Mouse (Mus musculus) CH12.LX (cell line): Measurements from ENCODE around the gene Bpifa1. TPM values are rescaled to one million over a fixed set of nuclear protein-coding genes. Genes with fewer than 3 reads are reported as not detected.
"Not testable (repeated sequence)": the region's sequence is repeated elsewhere in the genome, so short reads cannot be mapped to it uniquely, and the experiment has no call there.

ENCODE experiments used
- DNase-seq: peaks from one replicate; pipeline ENCODE4 v3.0.0-alpha.2; 2013; ENCODE audit errors: extremely low read depth
- H3K27ac ChIP-seq: 2 replicates; pipeline ENCODE4 v1.5.1; 2012; ENCODE audit warnings: low read depth, mild to moderate bottlenecking, control low read depth, moderate library complexity; ENCODE audit not compliant: insufficient read depth
- H3K27me3 ChIP-seq: replicated peaks from 2 replicates; pipeline ENCODE3; 2012; ENCODE audit warnings: inconsistent platforms
- H3K36me3 ChIP-seq, 2 experiments: replicated peaks in 1 of 2; 2 replicates each; pipeline versions ENCODE3 to v1.6.1; 2012; ENCODE audit warnings: inconsistent platforms in 1 of 2, low read length in 1 of 2, mild to moderate bottlenecking in 1 of 2, mixed read lengths in 1 of 2, moderate library complexity in 1 of 2; ENCODE audit not compliant: control insufficient read depth in 1 of 2, insufficient read depth in 1 of 2
- H3K4me1 ChIP-seq, 2 experiments: 2 replicates each; pipeline ENCODE4 v1.6.1; 2012; ENCODE audit warnings: inconsistent platforms in 1 of 2, moderate library complexity in 1 of 2; ENCODE audit not compliant: insufficient read depth in 2 of 2, control insufficient read depth in 1 of 2
- H3K4me2 ChIP-seq: 2 replicates; pipeline ENCODE4 v1.6.1; 2012; ENCODE audit warnings: low read depth, mild to moderate bottlenecking, control low read depth; ENCODE audit not compliant: poor library complexity, insufficient read depth, severe bottlenecking
- H3K4me3 ChIP-seq, 3 experiments: fragments of 150-350 bp in 1 of 3; sonication (generic) in 1 of 3; replicated peaks in 1 of 3; 2 replicates each; pipeline versions ENCODE3 to v1.5.1; 2011 to 2012; ENCODE audit warnings: low read depth in 2 of 3, low read length in 2 of 3, mild to moderate bottlenecking in 2 of 3, moderate library complexity in 2 of 3, control low read depth in 1 of 3, improper control_type of control experiment in 1 of 3, inconsistent platforms in 1 of 3, mixed read lengths in 1 of 3; ENCODE audit not compliant: poor library complexity in 1 of 3
- H3K79me2 ChIP-seq: replicated peaks from 2 replicates; pipeline ENCODE4 v1.6.1; 2012; ENCODE audit warnings: mild to moderate bottlenecking, moderate library complexity; ENCODE audit not compliant: control insufficient read depth, poor library complexity, insufficient read depth, severe bottlenecking; ENCODE audit errors: extremely low read depth
- H3K9ac ChIP-seq: 2 replicates; pipeline ENCODE4 v1.6.1; 2012; ENCODE audit warnings: low read depth, mild to moderate bottlenecking, control low read depth, moderate library complexity; ENCODE audit not compliant: insufficient read depth
- H3K9me3 ChIP-seq: replicated peaks from 2 replicates; pipeline ENCODE3; 2012; ENCODE audit warnings: low read length, inconsistent platforms, mixed read lengths
- CHD1 ChIP-seq: IDR thresholded peaks from 2 replicates; pipeline ENCODE4 v1.6.1; 2012; ENCODE audit warnings: low read depth, low read length, improper control_type of control experiment, inconsistent platforms
- CHD2 ChIP-seq: IDR thresholded peaks from 2 replicates; pipeline ENCODE4 v1.6.1; 2011; ENCODE audit warnings: low read length, improper control_type of control experiment
- CTCF ChIP-seq, 2 experiments: IDR thresholded peaks in 1 of 2; conservative IDR thresholded peaks in 1 of 2; 2 replicates each; pipeline ENCODE4 v1.5.1; 2011 to 2012; ENCODE audit warnings: low read depth in 2 of 2, low read length in 2 of 2, improper control_type of control experiment in 1 of 2, inconsistent platforms in 1 of 2, mild to moderate bottlenecking in 1 of 2, moderate library complexity in 1 of 2
- ETS1 ChIP-seq: conservative IDR thresholded peaks from 2 replicates; pipeline ENCODE4 v1.6.1; 2012; ENCODE audit warnings: low read depth, mild to moderate bottlenecking, inconsistent platforms, low read length, improper control_type of control experiment, moderate library complexity
- GABPA ChIP-seq: IDR thresholded peaks from 2 replicates; pipeline ENCODE4 v1.6.1; 2012; ENCODE audit warnings: low read depth, low read length, improper control_type of control experiment, inconsistent platforms; ENCODE audit not compliant: insufficient replicate concordance
- JUN ChIP-seq: IDR thresholded peaks from 2 replicates; pipeline ENCODE4 v1.6.1; 2011; ENCODE audit warnings: low read depth, mild to moderate bottlenecking, low read length, improper control_type of control experiment, moderate library complexity; ENCODE audit not compliant: insufficient read depth
- JUND ChIP-seq: conservative IDR thresholded peaks from 2 replicates; pipeline ENCODE4 v1.6.1; 2011; ENCODE audit warnings: low read depth, low read length, improper control_type of control experiment
- MAFK ChIP-seq: IDR thresholded peaks from 2 replicates; pipeline ENCODE4 v1.6.1; 2011; ENCODE audit warnings: low read length, improper control_type of control experiment; ENCODE audit not compliant: insufficient replicate concordance
- MAX ChIP-seq: IDR thresholded peaks from 2 replicates; pipeline ENCODE4 v1.6.1; 2011; ENCODE audit warnings: low read length, improper control_type of control experiment
- MAZ ChIP-seq: IDR thresholded peaks from 2 replicates; pipeline ENCODE4 v1.6.1; 2012; ENCODE audit warnings: low read depth, mild to moderate bottlenecking, inconsistent platforms, low read length, improper control_type of control experiment, moderate library complexity
- MEF2A ChIP-seq: IDR thresholded peaks from 2 replicates; pipeline ENCODE4 v1.6.1; 2014; ENCODE audit warnings: low read depth, mild to moderate bottlenecking, inconsistent platforms, low read length, improper control_type of control experiment, borderline replicate concordance
- MYC ChIP-seq: IDR thresholded peaks from 2 replicates; pipeline ENCODE4 v1.6.1; 2011; ENCODE audit warnings: low read depth, mild to moderate bottlenecking, improper control_type of control experiment, low read length
- RAD21 ChIP-seq: IDR thresholded peaks from 2 replicates; pipeline ENCODE4 v1.6.1; 2011; ENCODE audit warnings: low read depth, mild to moderate bottlenecking, low read length, improper control_type of control experiment, moderate library complexity
- SIN3A ChIP-seq: IDR thresholded peaks from 2 replicates; pipeline ENCODE4 v1.6.1; 2012; ENCODE audit warnings: low read length, improper control_type of control experiment, inconsistent platforms
- SMC3 ChIP-seq: IDR thresholded peaks from 2 replicates; pipeline ENCODE4 v1.6.1; 2011; ENCODE audit warnings: low read depth, low read length, improper control_type of control experiment
- TBP ChIP-seq: conservative IDR thresholded peaks from 2 replicates; pipeline ENCODE4 v1.6.1; 2011; ENCODE audit warnings: low read depth, low read length, improper control_type of control experiment
- ZKSCAN1 ChIP-seq: IDR thresholded peaks from 2 replicates; pipeline ENCODE4 v1.6.1; 2012; ENCODE audit warnings: low read depth, inconsistent platforms, low read length, improper control_type of control experiment, borderline replicate concordance
- ZMIZ1 ChIP-seq: IDR thresholded peaks from 2 replicates; pipeline ENCODE4 v1.6.1; 2012; ENCODE audit warnings: low read depth, mild to moderate bottlenecking, inconsistent platforms, low read length, improper control_type of control experiment
- dilution Hi-C: fragments of 300-500 bp; cut with MboI; formaldehyde crosslinking; loops from 2 replicates; pipeline ENCODE4 v1.14.3; 2020; ENCODE audit warnings: low sequenced_read_pairs; ENCODE audit not compliant: extremely low pct_unique_long_range_greater_than_20kb, extremely low pct_ligation_motif_present
- in situ Hi-C: fragments of 300-500 bp; cut with MboI; formaldehyde crosslinking; loops from 3 replicates; pipeline ENCODE4 v1.14.3; 2019; ENCODE audit warnings: low sequenced_read_pairs, low pct_ligation_motif_present, low pct_unique_long_range_greater_than_20kb, mixed read lengths
- polyA plus RNA-seq: library from polyadenylated mRNA; unstranded; fragments of >175 nt; gene quantifications from 2 replicates; pipeline ENCODE4 v1.2.1, GENCODE M21; 2012; ENCODE audit warnings: low read depth; ENCODE audit not compliant: insufficient read length
- total RNA-seq, 2 experiments: library from RNA; depleted of rRNA; stranded (reverse); fragments of 300-350 nt in 1 of 2; fragments of >200 nt in 1 of 2; gene quantifications; 2 replicates each; pipeline ENCODE4 v1.2.3; 2012 to 2014

The Bpifa1 gene
- total and polyA plus RNA-seq, 3 experiments: not detected

- DNase-seq: no peak
- H3K79me2 ChIP-seq: no peaks in the 10 kb centered on the region
- no peak overlapping the region for H3K4me3 ChIP-seq
- H3K27ac ChIP-seq: no peak overlapping the region
- peak overlapping the region; percentile 31 for H3K4me2 ChIP-seq
- dilution Hi-C loops: no loop called here
- in situ Hi-C loops: no loop called here
- H3K27me3 ChIP-seq: peaks cover 62% of the 10 kb centered on the region
- H3K9me3 ChIP-seq: no peaks in the 10 kb centered on the region
- H3K36me3 ChIP-seq: no peaks in the 10 kb centered on the region
- H3K9ac ChIP-seq: no peak overlapping the region
- TF ChIP-seq CHD1: no peak
- TF ChIP-seq CHD2: no peak
- TF ChIP-seq CTCF (conservative IDR thresholded peaks at IDR 0.05 in 1 of 2, IDR thresholded peaks at IDR 0.05 in 1 of 2; ENCODE audit: low read depth in 2 of 2, low read length in 2 of 2): no peak
- no peak for TF ChIP-seq MAFK
- no peak for TF ChIP-seq ZMIZ1
- no peak for TF ChIP-seq GABPA
- no peak for TF ChIP-seq SIN3A
- peaks cover 0 to 4% of the 10 kb centered on the region in 2 experiments; a peak in 1 of 4 replicates for H3K4me1 ChIP-seq
Observed at GRCm38 (mm10) chr2:154171621-154172020, 28.9 kb downstream of the Bpifa1 start.

- Histone ChIP-seq H3K27me3 (peaks cover 45% of the 10 kb centered on the region), H3K27ac (no peak overlapping the region), H3K9me3 (no peaks in the 10 kb centered on the region), H3K36me3 (no peaks in the 10 kb centered on the region), H3K4me1 (peaks cover 0 to 4% of the 10 kb centered on the region in 2 experiments; a peak in 1 of 4 replicates), H3K4me3 (no peak overlapping the region), H3K4me2 (no peak overlapping the region), H3K9ac (no peak overlapping the region), H3K79me2 (no peaks in the 10 kb centered on the region)
- in situ Hi-C loops (no loop called here), dilution Hi-C loops (no loop called here)
- DNase-seq: peak; percentile 14
- peak; percentile 63 for TF ChIP-seq RAD21
- no peak for TF ChIP-seq MEF2A
- no peak for TF ChIP-seq JUN
- no peak for TF ChIP-seq MYC
- TF ChIP-seq ZKSCAN1: no peak
- TF ChIP-seq MAZ: no peak
- peak; percentile 71 to 77 for TF ChIP-seq CTCF (conservative IDR thresholded peaks at IDR 0.05 in 1 of 2, IDR thresholded peaks at IDR 0.05 in 1 of 2; ENCODE audit: low read depth in 2 of 2, low read length in 2 of 2)
- no peak for TF ChIP-seq JUND
- peak; percentile 53 for TF ChIP-seq SMC3
- no peak for TF ChIP-seq TBP
- TF ChIP-seq MAX: no peak
- no peak for TF ChIP-seq ZMIZ1
- no peak for TF ChIP-seq ETS1
Observed at GRCm38 (mm10) chr2:154173313-154173712, 30.6 kb downstream of the Bpifa1 start.

- in situ Hi-C loops, H3K79me2 ChIP-seq, H3K9me3 ChIP-seq, H3K4me2 ChIP-seq, H3K9ac ChIP-seq, dilution Hi-C loops, DNase-seq, H3K4me1 ChIP-seq, H3K36me3 ChIP-seq, H3K4me3 ChIP-seq, H3K27ac ChIP-seq: not testable (repeated sequence)
- peaks cover 57% of the 10 kb centered on the region for H3K27me3 ChIP-seq
Observed at GRCm38 (mm10) chr2:154181900-154182299, 39.2 kb downstream of the Bpifa1 start.

GRCm38 (mm10) chr2:154183061-154183460 lies 40.4 kb downstream of the Bpifa1 start:
- H3K27ac ChIP-seq, in situ Hi-C loops, H3K4me2 ChIP-seq, DNase-seq, H3K9ac ChIP-seq, H3K4me1 ChIP-seq, H3K9me3 ChIP-seq, H3K36me3 ChIP-seq, H3K79me2 ChIP-seq, dilution Hi-C loops, H3K4me3 ChIP-seq: not testable (repeated sequence)
- H3K27me3 ChIP-seq: peaks cover 67% of the 10 kb centered on the region
